Mouse (Mus musculus) cerebellum, adult 2 months (tissue): ENCODE data around the gene Dnmt3b. TPM values are rescaled to one million over a fixed set of nuclear protein-coding genes. Genes with fewer than 3 reads are reported as not detected.

Experiments used
- DNase-seq, 2 experiments: peaks; one replicate each; pipeline ENCODE4 v3.0.0; 2021
- H3K27ac ChIP-seq: fragments of 200-500 bp; 2 replicates; pipeline ENCODE4 v1.5.1; 2012; ENCODE audit warnings: low read length, control low read depth, inconsistent platforms; ENCODE audit not compliant: insufficient read depth
- H3K27me3 ChIP-seq: fragments of 200-500 bp; 2 replicates; pipeline ENCODE4 v1.6.1; 2012; ENCODE audit warnings: inconsistent platforms, mild to moderate bottlenecking, low read length, moderate library complexity; ENCODE audit not compliant: control insufficient read depth, insufficient read depth
- H3K4me1 ChIP-seq: fragments of 200-500 bp; 2 replicates; pipeline ENCODE4 v1.6.1; 2011; ENCODE audit warnings: low read length; ENCODE audit not compliant: control insufficient read depth, insufficient read depth
- H3K4me3 ChIP-seq: fragments of 200-500 bp; replicated peaks from 2 replicates; pipeline ENCODE3; 2011; ENCODE audit warnings: mild to moderate bottlenecking, low read depth, low read length, control low read depth; ENCODE audit not compliant: insufficient read depth
- CTCF ChIP-seq: fragments of 200-500 bp; IDR thresholded peaks from 2 replicates; pipeline ENCODE4 v1.5.1; 2011; ENCODE audit warnings: low read depth, mild to moderate bottlenecking, control low read depth, low read length, moderate library complexity, borderline replicate concordance; ENCODE audit not compliant: insufficient read depth
- POLR2A ChIP-seq: fragments of 200-500 bp; IDR thresholded peaks from 2 replicates; pipeline ENCODE4 v1.6.1; 2011; ENCODE audit warnings: low read length, control low read depth, borderline replicate concordance; ENCODE audit not compliant: insufficient read depth
- WGBS: fragments of 180-500 bp; shearing (Covaris S2); methylation state at CpG from one replicate; pipeline ENCODE4 v1.1.7; 2018; 5-methylcytosine and 5-hydroxymethylcytosine counted together
- polyA plus RNA-seq: library from polyadenylated mRNA; depleted of rRNA; stranded (reverse); fragments of >200 nt; gene quantifications from 2 replicates; pipeline ENCODE4 v1.2.3, GENCODE M21; 2012; rRNA removed

Gene Dnmt3b
- 1.6 and 2.6 TPM in 2 replicates for polyA plus RNA-seq

DNA sequence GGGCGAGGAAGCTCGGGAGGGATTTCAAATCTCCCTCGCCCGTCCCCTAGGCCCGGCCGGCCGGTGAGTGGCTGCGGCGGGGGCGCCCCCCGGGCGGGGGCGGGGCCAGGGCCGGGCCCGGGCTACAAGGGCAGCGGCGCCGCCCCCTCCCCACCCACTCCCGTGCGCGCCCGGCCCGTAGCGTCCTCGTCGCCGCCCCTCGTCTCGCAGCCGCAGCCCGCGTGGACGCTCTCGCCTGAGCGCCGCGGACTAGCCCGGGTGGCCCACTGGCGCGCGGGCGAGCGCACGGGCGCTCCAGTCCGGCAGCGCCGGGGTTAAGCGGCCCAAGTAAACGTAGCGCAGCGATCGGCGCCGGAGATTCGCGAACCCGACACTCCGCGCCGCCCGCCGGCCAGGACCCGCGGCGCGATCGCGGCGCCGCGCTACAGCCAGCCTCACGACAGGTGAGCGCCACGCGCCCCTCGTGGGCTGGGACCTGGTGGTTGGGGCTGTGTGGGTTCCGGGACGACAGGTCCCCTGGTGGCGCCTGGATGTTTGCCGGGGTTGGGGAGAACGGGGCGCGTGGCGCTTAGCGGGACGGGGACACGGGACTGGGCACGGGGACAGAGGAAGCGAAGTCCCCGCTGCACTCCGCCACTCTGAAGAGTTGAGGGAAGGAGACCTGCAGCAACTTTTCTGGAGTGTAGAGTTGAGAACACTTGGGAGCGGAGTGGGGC, at the start of gene Dnmt3b:
Gene Dnmt3b, plus strand, starts transcription at position 153 of the 716 bp plus-strand sequence.
- WGBS: under 1% methylated on average over 92 of the region's 93 CpGs
- TF ChIP-seq POLR2A (no peak; the same call in 1 of the 2 replicates), CTCF (no peak)
- Histone ChIP-seq H3K4me1 (peaks cover 5% of the 10 kb centered on the region; the same call in 1 of the 2 replicates), H3K27me3 (no peaks in the 10 kb centered on the region), H3K27ac (no peak within 1 kb of the TSS), H3K4me3 (peak within 1 kb of the TSS; percentile 63)
- peak; percentile 61 to 72 for DNase-seq

DNA sequence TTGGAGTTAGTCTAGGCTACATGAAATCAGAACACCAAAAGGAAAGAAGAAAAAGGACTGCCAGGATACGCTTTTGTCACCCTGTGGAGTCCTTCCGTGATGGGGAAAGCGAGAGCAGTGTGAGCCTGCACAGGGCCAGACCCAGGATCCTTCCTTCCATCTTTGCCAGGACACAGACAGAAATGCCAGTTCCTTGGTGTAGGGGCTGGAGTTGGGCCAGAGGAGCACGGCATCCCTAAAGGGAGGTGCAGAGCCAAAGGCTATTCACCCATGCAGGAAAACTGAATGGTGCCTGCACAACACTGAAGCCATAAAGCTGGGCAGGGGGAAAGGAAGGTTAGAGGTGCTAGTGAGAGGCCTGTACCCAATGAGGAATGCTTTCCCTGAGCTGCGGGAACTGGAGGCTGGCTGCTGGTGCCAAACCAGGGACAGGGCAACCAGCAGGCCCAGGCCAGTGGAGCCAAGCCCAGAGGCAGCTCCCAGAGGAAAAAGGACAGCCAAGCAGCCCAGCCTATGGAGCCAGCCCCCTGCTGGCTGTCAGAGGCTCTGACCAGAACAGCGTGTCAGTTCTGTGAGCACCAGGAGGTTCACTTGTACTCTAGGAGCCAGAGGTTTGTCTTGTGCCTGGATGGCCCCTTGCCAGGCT, 49.1 kb upstream of the Dnmt3b start:
- peak; percentile 60 to 62 for DNase-seq
- WGBS: 17% methylated on average over 6 of the region's 6 CpGs
- Histone ChIP-seq H3K4me1 (peaks cover 6% of the 10 kb centered on the region), H3K27me3 (no peaks in the 10 kb centered on the region), H3K4me3 (no peak overlapping the region), H3K27ac (no peak overlapping the region)
- TF ChIP-seq CTCF (0 out of 2 replicates have a peak, but pooled peaks have one; percentile 20), POLR2A (no peak)

DNA sequence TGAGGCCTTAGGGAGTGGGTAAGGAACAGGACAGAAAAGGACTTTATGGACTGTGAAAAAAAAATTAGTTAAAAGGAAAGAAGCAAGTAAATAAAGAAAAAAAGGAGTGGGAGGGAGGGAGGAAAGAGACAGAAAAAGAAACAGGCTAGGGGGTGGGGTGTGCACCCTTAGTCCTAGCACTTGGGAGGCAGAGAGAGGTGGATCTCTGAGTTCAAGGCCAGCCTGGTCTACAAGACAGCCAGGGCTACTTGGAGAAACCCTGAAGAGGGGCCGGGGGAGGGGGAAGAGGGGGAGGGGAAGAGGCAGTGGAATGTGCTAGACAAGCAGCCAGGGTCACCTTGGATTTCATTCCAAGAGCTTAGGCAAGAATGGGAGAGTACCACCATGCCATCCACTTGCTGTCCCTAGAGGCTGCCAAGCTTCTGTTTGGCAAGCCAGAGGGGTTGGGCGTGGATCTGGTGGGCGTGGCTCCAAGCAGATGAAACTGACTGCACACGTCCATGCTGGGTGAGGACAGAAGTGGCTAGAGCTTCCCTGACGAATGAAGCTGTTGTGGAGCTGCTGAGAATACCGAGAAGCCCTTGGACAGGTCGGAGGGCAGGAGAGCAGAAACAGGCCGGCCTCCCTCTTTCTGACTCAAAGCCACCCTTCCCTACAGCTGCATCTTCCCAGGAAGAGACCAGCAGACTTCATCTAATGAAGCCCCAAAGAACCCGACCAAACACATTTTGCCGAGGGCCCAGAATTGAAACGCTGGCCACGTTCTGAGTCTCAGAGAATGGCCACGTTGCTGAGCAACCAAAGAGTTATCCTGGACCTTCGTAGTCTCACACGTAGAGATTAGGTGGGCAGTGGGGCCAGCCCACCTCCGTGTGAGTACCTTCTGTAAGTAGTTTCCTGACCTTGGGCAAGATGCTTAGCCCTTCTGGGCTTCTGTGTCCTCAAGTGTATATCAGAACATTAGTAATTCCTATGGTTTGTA, 48.3 kb upstream of the Dnmt3b start:
- WGBS: 65% methylated on average over 16 of the region's 16 CpGs
- H3K4me3 ChIP-seq: no peak overlapping the region
- no peaks in the 10 kb centered on the region for H3K27me3 ChIP-seq
- no peak for TF ChIP-seq CTCF
- no peak for TF ChIP-seq POLR2A
- H3K4me1 ChIP-seq: peaks cover 6% of the 10 kb centered on the region
- H3K27ac ChIP-seq: no peak overlapping the region
- peak in 1 of 2 experiments; percentile 27 for DNase-seq

DNA sequence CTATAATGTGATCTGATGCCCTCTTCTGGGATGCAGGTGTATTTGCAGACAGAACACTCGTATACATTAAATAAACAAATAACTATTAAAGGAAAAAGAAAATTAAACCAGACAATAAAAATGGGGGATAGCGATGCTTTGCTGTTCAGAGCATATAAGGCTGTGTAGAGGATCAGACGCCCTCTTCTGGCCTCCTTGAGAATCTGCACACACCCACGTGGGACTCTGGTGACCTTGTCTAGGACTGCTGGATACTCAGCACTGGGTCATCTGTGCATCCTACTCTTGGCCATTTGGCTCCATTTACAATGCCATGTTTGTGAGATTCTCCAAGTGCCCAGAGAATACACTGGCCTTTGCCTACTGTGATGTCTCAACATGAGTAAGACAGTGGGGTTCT, 45.5 kb upstream of the Dnmt3b start:
- H3K4me1 ChIP-seq: peaks cover 17% of the 10 kb centered on the region
- no peak for DNase-seq
- no peaks in the 10 kb centered on the region for H3K27me3 ChIP-seq
- WGBS: 53% methylated on average over 4 of the region's 4 CpGs
- TF ChIP-seq CTCF (peak; percentile 5; the same call in 1 of the 2 replicates), POLR2A (no peak)
- no peak overlapping the region for H3K4me3 ChIP-seq
- H3K27ac ChIP-seq: no peak overlapping the region

DNA sequence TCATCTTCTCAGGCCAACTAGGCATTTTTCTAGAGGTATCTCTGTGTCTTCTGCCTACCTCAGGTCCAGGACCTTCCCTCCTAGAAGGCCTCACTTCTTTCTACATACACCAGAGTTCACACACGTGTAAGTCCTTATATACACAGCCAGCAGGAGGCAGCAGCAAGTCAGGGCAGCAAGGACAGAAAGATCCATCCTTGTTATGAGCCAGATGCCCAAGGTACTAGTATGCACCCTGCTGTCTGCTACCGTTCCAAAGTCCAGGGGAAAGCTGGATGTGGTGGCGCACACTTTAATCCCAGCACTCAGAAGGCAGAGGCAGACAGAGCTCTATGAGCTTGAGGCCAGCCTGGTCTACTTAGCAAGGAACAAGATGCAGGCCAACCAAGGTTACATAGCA, 42.8 kb upstream of the Dnmt3b start:
- WGBS: 89% methylated on average over 3 of the region's 3 CpGs
- no peak overlapping the region for H3K4me3 ChIP-seq
- H3K27me3 ChIP-seq: no peaks in the 10 kb centered on the region
- no peak for DNase-seq
- H3K27ac ChIP-seq: no peak overlapping the region
- H3K4me1 ChIP-seq: peaks cover 15% of the 10 kb centered on the region
- TF ChIP-seq CTCF (no peak), POLR2A (no peak)

DNA sequence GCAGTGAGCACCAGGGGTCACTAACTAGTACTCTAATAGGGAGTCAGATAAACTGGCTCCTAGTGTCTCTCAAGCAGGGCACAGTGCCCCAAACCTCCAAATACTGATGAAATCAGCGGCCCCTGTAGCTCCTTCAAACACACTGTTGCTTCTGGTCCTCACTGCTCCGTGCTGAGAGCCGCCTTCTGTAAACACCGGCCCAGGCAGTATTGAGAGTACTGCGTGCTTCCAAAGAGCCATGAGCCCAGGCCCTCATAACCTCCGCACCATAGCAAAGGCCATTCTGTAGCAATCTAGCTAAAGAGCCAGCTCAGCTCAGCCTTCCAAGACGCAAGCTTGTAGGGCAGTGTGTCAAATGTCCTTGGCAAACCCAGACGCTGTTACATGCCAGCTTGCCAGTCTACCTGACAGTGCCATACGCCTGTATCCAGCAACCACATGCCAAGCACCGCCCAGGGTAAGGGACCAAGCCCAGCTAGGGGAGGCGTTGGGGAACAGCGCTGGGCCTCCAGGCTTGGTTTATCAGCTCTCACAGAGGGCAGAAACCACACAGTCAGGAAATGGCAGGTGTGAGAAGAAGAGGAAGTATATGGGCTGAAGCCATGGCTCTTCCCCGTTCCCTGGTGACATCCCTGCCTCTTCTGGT, 41.3 kb upstream of the Dnmt3b start:
- Histone ChIP-seq H3K4me1 (peaks cover 15% of the 10 kb centered on the region), H3K4me3 (no peak overlapping the region), H3K27ac (no peak overlapping the region), H3K27me3 (no peaks in the 10 kb centered on the region)
- WGBS: 8% methylated on average over 13 of the region's 13 CpGs
- TF ChIP-seq CTCF (no peak), POLR2A (no peak)
- peak; percentile 91 to 95 for DNase-seq

DNA sequence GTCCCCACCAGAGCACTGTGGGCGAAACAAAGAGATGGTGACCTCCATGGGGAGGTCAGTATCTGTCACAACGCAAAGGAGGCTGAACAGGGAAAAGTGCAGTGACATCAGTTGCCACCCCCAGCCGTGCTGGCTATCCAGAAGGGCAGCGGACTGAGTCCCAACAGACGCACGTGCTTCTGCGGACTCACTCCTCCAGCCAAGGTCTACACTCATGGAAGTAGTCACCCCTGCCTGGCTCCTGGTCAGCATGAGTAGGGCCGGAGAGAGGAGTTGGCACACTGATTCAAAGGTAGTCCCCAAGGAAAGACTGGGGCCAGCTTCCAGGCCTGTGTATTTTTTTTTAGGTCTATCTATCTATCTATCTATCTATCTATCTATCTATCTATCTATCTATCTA, 40.2 kb upstream of the Dnmt3b start:
- peak; percentile 33 to 36 for DNase-seq
- TF ChIP-seq POLR2A (no peak), CTCF (no peak)
- Histone ChIP-seq H3K4me3 (no peak overlapping the region), H3K27me3 (no peaks in the 10 kb centered on the region), H3K27ac (no peak overlapping the region), H3K4me1 (peaks cover 15% of the 10 kb centered on the region)
- WGBS: 51% methylated on average over 8 of the region's 8 CpGs
